Mouse (Mus musculus) gastrocnemius, adult 18-20 months (tissue): ENCODE data around the gene Abcb11. TPM values are rescaled to one million over a fixed set of nuclear protein-coding genes. Genes with fewer than 3 reads are reported as not detected.

Experiments
- DNase-seq: peaks from one replicate; pipeline ENCODE4 v3.0.0; 2021; ENCODE audit warnings: low spot score
- total RNA-seq, 2 experiments: library from RNA; stranded (reverse); gene quantifications; 2 replicates each; pipeline ENCODE4 v1.2.3; 2021

Abcb11 gene
- total RNA-seq, 2 experiments from 2014 or later = 0.14 TPM; not detected in 1

- no peak for DNase-seq
Measured at GRCm38 (mm10) chr2:69189222-69189621, 153.2 kb downstream of the Abcb11 start.

- no peak for DNase-seq
Measured at GRCm38 (mm10) chr2:69188732-69189131, 153.7 kb downstream of the Abcb11 start.

Other genes with a start within 250 kb of the Abcb11 start
- gene Nostrin, start 206.8 kb downstream of the Abcb11 start, total RNA-seq = 1 to 10 TPM; 2.2 to 3.6 TPM
- gene Spc25, start 136.4 kb downstream of the Abcb11 start, total RNA-seq = under 1 TPM; 0.45 to 0.55 TPM
- gene G6pc2, start 131.5 kb downstream of the Abcb11 start, total RNA-seq = not detected
- under 1 TPM in 1 of 2 experiments, not detected in 1; 0.05 TPM for gene Dhrs9, start 37.8 kb upstream of the Abcb11 start, total RNA-seq
- gene Lrp2, start 243.4 kb upstream of the Abcb11 start, total RNA-seq = under 1 TPM in 1 of 2 experiments, not detected in 1; 0.30 TPM